Mouse (Mus musculus): ENCODE data around the gene Bbx. TPM values are rescaled to one million over a fixed set of nuclear protein-coding genes. Genes with fewer than 3 reads are reported as not detected.
A peak's percentile ranks its signal among the peaks of the same experiment; 100 is the strongest.

The Bbx gene
- polyA plus RNA-seq, 1 experiment from 2014 or later: 65.4 TPM

DNA sequence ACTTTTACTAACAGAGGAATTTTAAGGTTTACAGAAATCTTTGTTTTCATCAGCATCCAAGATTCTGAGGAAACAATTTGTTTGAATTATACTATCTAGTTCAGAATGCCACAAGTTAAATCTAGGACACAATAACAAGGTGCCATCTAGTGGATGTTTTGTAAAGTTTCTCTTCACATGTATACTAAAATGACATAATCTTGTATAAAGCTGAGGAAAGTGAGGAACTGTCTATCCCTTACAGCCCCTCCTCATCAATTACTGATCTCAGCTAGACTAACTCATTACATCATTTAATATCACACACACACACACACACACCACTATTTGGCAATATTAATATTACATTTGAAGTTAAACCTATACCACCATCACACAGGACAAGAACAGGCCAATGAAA lies 125.5 kb downstream of the Bbx start:
- H3K4me3 ChIP-seq (replicated peaks): no peak overlapping the region
- H3K27me3 ChIP-seq: no peaks in the 10 kb centered on the region
- H3K9ac ChIP-seq: no peak overlapping the region
- H3K4me1 ChIP-seq: no peaks in the 10 kb centered on the region
- H3K36me3 ChIP-seq: no peaks in the 10 kb centered on the region
- H3K9me3 ChIP-seq (replicated peaks): no peaks in the 10 kb centered on the region
- no peak overlapping the region for H3K27ac ChIP-seq
- ATAC-seq (replicated peaks; ENCODE audit: low FRiP score): no peak
- H3K4me2 ChIP-seq: no peak overlapping the region

- H3K4me1 ChIP-seq: no peaks in the 10 kb centered on the region
These were observed 127.0 kb downstream of the Bbx start for GRCm38 (mm10) chr16:50305156-50305555.

DNA sequence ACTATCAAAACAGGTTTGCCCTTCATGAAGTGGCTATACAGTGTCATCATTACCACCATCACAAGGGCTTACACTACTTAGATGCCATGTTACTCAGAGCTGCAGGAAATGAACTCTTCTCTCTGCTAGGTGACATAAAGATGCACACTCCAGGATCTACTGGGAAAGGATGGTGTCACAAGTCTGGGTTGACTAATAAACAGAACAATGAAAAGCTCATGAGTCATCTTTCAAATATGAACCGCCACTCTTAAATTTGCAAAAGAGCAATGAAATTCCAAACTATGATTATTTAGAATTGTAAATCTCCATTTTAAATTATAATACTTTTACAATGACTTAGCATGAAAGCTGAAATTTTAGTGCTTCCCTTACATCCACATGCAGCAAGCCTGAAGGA lies 129.6 kb downstream of the Bbx start:
- WGBS: 97% methylated on average over 1 of the region's 1 CpGs
- no peaks in the 10 kb centered on the region for H3K4me1 ChIP-seq
- ATAC-seq (replicated peaks; ENCODE audit: low FRiP score): no peak
- H3K4me2 ChIP-seq: no peak overlapping the region
- no peaks in the 10 kb centered on the region for H3K9me3 ChIP-seq (replicated peaks)
- H3K27me3 ChIP-seq: no peaks in the 10 kb centered on the region
- no peak overlapping the region for H3K9ac ChIP-seq
- H3K27ac ChIP-seq: no peak overlapping the region
- H3K36me3 ChIP-seq: no peaks in the 10 kb centered on the region
- no peak overlapping the region for H3K4me3 ChIP-seq (replicated peaks)

More at GRCm38 (mm10) chr16:50305156-50305555, 127.0 kb downstream of the Bbx start:
- WGBS: 77% methylated on average over 6 of the region's 6 CpGs
- Histone ChIP-seq H3K36me3 (no peaks in the 10 kb centered on the region), H3K4me3 (replicated peaks) (no peak overlapping the region), H3K4me2 (no peak overlapping the region), H3K9ac (no peak overlapping the region), H3K27me3 (no peaks in the 10 kb centered on the region), H3K9me3 (replicated peaks) (no peaks in the 10 kb centered on the region), H3K27ac (no peak overlapping the region)
- no peak for ATAC-seq (replicated peaks; ENCODE audit: low FRiP score)

DNA sequence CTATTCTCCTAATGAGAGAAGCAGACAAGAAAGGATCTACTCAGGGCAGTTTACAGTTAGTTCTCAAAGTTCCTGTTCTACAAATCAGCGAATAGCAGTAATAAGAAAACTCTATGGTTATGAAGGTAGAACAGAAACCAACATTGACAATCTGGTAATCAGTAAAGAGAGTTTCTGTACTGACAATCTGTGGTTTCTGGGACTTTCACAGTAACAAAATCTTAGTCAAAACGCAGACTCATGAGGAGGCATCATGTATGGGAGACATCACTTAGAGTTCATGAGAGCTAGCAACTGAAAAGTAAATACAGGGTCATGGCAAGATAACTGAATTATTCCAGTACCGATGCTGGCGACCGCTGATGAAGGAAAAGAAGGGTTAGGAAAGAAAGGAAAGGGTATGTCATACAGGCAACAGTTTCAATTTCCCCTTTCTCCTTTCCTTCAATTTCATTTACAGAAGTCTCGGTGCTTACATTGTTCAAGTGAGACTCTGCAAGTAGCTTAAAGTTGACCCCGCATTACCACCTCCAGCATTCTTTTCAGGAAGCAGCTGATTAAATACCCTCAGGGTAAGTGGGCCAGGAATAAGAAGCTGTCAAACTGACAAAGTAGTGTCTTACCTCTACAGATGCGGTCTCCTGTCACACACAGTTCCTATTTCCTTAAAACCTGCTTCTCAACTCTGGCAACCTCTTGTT lies 133.3 kb downstream of the Bbx start:
- Histone ChIP-seq H3K9ac (no peak overlapping the region), H3K4me1 (no peaks in the 10 kb centered on the region), H3K9me3 (replicated peaks) (no peaks in the 10 kb centered on the region), H3K27me3 (no peaks in the 10 kb centered on the region), H3K4me2 (no peak overlapping the region), H3K36me3 (no peaks in the 10 kb centered on the region), H3K27ac (no peak overlapping the region), H3K4me3 (replicated peaks) (no peak overlapping the region)
- 68% methylated on average over 8 of the region's 8 CpGs for WGBS
- no peak for ATAC-seq (replicated peaks; ENCODE audit: low FRiP score)

- 79% methylated on average over 4 of the region's 4 CpGs for WGBS
- H3K9ac ChIP-seq: no peak overlapping the region
- H3K4me1 ChIP-seq: no peaks in the 10 kb centered on the region
These were observed 138.5 kb downstream of the Bbx start for GRCm38 (mm10) chr16:50293502-50294228.

DNA sequence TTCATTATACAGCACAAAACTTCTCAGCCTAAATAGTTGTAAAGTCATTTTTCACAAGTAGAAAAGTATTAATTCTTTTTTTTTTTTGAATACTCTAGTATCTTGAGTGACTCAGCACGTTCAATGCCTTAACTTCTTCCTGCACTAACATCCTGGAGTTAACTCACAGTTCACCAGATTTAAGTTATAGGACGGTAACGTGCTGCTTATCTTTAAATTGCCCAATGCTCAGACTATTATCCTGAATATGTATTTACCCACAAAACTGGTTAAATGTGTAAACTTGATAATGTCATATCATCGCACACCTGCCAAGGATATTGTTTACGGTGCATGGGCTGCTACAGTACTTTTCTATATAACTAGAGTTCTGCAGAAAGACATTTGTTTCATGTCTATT lies 139.4 kb downstream of the Bbx start:
- no peaks in the 10 kb centered on the region for H3K9me3 ChIP-seq (replicated peaks)
- no peaks in the 10 kb centered on the region for H3K27me3 ChIP-seq
- H3K4me3 ChIP-seq (replicated peaks): no peak overlapping the region
- no peaks in the 10 kb centered on the region for H3K4me1 ChIP-seq
- 86% methylated on average over 5 of the region's 5 CpGs for WGBS
- no peak overlapping the region for H3K4me2 ChIP-seq
- no peaks in the 10 kb centered on the region for H3K36me3 ChIP-seq
- no peak for ATAC-seq (replicated peaks; ENCODE audit: low FRiP score)
- no peak overlapping the region for H3K27ac ChIP-seq
- H3K9ac ChIP-seq: no peak overlapping the region

More at GRCm38 (mm10) chr16:50293502-50294228, 138.5 kb downstream of the Bbx start:
- Histone ChIP-seq H3K4me2 (no peak overlapping the region), H3K36me3 (no peaks in the 10 kb centered on the region), H3K27me3 (no peaks in the 10 kb centered on the region), H3K9me3 (replicated peaks) (no peaks in the 10 kb centered on the region), H3K27ac (no peak overlapping the region), H3K4me3 (replicated peaks) (no peak overlapping the region)
- ATAC-seq (replicated peaks; ENCODE audit: low FRiP score): 0 out of 2 replicates have a peak, but pooled peaks have one; percentile 40

GRCm38 (mm10) chr16:50289764-50290163 lies 142.4 kb downstream of the Bbx start:
- no peaks in the 10 kb centered on the region for H3K9me3 ChIP-seq (replicated peaks)
- no peak overlapping the region for H3K4me2 ChIP-seq
- no peak overlapping the region for H3K27ac ChIP-seq
- no peak for ATAC-seq (replicated peaks; ENCODE audit: low FRiP score)
- no peak overlapping the region for H3K4me3 ChIP-seq (replicated peaks)
- 58% methylated on average over 5 of the region's 5 CpGs for WGBS
- no peak overlapping the region for H3K9ac ChIP-seq
- no peaks in the 10 kb centered on the region for H3K4me1 ChIP-seq
- no peaks in the 10 kb centered on the region for H3K27me3 ChIP-seq
- H3K36me3 ChIP-seq: no peaks in the 10 kb centered on the region

- no peak overlapping the region for H3K9ac ChIP-seq
- no peak for ATAC-seq (replicated peaks; ENCODE audit: low FRiP score)
These were observed 159.4 kb downstream of the Bbx start for GRCm38 (mm10) chr16:50272813-50273212.

GRCm38 (mm10) chr16:50262647-50263046 lies 169.5 kb downstream of the Bbx start:
- Histone ChIP-seq H3K9ac (no peak overlapping the region), H3K36me3 (peaks cover 23% of the 10 kb centered on the region), H3K4me2 (no peak overlapping the region), H3K27me3 (no peaks in the 10 kb centered on the region), H3K27ac (no peak overlapping the region), H3K4me1 (no peaks in the 10 kb centered on the region), H3K9me3 (replicated peaks) (no peaks in the 10 kb centered on the region), H3K4me3 (replicated peaks) (no peak overlapping the region)
- no peak for ATAC-seq (replicated peaks; ENCODE audit: low FRiP score)
- 92% methylated on average over 4 of the region's 4 CpGs for WGBS

More at GRCm38 (mm10) chr16:50272813-50273212, 159.4 kb downstream of the Bbx start:
- WGBS: 91% methylated on average over 4 of the region's 4 CpGs
- H3K27ac ChIP-seq: no peak overlapping the region
- H3K4me2 ChIP-seq: no peak overlapping the region
- H3K27me3 ChIP-seq: no peaks in the 10 kb centered on the region
- no peak overlapping the region for H3K4me3 ChIP-seq (replicated peaks)
- H3K4me1 ChIP-seq: no peaks in the 10 kb centered on the region
- H3K9me3 ChIP-seq (replicated peaks): no peaks in the 10 kb centered on the region
- peaks cover 7% of the 10 kb centered on the region; the same call in 1 of the 2 replicates for H3K36me3 ChIP-seq

- no peak overlapping the region for H3K27ac ChIP-seq
- ATAC-seq (replicated peaks; ENCODE audit: low FRiP score): no peak
These were observed 170.0 kb downstream of the Bbx start for GRCm38 (mm10) chr16:50262209-50262608.

DNA sequence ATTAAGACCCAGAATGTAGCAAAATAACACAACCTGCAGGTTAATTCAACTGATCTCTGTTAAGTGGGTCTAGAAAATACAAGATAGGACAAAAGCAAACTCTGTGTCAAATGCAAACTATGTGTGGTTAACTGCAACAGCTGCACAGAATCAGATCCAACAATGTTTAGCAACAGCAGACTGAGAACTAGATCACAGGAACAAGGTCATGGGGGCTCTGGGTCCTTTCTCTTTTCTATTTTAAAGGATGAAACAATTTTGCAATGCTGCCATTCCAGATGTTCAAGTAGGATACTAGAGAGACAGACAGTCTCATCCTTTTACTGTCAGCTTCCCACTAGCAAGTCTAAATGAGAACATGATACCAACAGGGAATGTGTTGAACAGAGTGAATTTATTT lies 170.4 kb downstream of the Bbx start:
- Histone ChIP-seq H3K9ac (no peak overlapping the region), H3K27ac (no peak overlapping the region), H3K9me3 (replicated peaks) (no peaks in the 10 kb centered on the region), H3K36me3 (peaks cover 23% of the 10 kb centered on the region), H3K4me2 (no peak overlapping the region), H3K4me3 (replicated peaks) (no peak overlapping the region), H3K27me3 (no peaks in the 10 kb centered on the region), H3K4me1 (no peaks in the 10 kb centered on the region)
- no peak for ATAC-seq (replicated peaks; ENCODE audit: low FRiP score)

More at GRCm38 (mm10) chr16:50262209-50262608, 170.0 kb downstream of the Bbx start:
- H3K27me3 ChIP-seq: no peaks in the 10 kb centered on the region
- H3K9me3 ChIP-seq (replicated peaks): no peaks in the 10 kb centered on the region
- H3K4me3 ChIP-seq (replicated peaks): no peak overlapping the region
- WGBS: 92% methylated on average over 9 of the region's 9 CpGs
- no peak overlapping the region for H3K9ac ChIP-seq
- H3K36me3 ChIP-seq: peaks cover 23% of the 10 kb centered on the region
- H3K4me2 ChIP-seq: no peak overlapping the region
- H3K4me1 ChIP-seq: no peaks in the 10 kb centered on the region

DNA sequence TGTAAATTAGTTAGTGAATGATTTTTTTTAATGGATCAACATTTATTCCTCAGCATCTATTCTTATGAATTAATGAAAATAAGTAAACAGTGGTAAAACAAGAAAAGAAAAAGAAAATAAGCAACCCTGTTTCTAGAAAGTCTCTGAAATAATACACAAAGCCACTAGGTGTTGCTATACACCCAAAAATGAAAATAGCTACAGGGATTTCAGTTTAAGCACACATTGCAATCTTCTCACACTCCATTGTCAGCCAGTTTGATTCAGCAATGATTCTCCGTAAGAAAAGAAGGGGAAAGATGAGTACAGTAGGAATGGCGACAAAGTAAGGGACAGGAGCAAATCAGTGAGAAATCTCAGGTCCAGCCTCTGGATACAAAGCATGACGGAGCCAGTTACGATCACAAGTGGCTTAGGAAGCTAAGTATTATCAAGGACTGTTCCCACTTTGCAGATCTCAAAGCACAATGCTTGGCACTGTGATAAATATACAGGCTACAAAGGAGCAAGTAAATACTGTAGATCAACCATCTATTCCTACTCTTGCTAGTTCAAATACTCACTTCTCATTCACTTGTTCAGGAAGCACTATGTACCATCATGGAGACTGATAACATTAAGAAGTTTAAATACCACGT lies 177.5 kb downstream of the Bbx start:
- Histone ChIP-seq H3K27me3 (no peaks in the 10 kb centered on the region), H3K27ac (no peak overlapping the region), H3K9me3 (replicated peaks) (no peaks in the 10 kb centered on the region), H3K36me3 (peaks cover 7% of the 10 kb centered on the region; the same call in 1 of the 2 replicates), H3K9ac (no peak overlapping the region), H3K4me2 (no peak overlapping the region), H3K4me3 (replicated peaks) (no peak overlapping the region), H3K4me1 (no peaks in the 10 kb centered on the region)
- WGBS: 78% methylated on average over 5 of the region's 5 CpGs
- no peak for ATAC-seq (replicated peaks; ENCODE audit: low FRiP score)
